Mouse (Mus musculus): ENCODE results near the gene 1700018B08Rik.

The 1700018B08Rik gene

DNA sequence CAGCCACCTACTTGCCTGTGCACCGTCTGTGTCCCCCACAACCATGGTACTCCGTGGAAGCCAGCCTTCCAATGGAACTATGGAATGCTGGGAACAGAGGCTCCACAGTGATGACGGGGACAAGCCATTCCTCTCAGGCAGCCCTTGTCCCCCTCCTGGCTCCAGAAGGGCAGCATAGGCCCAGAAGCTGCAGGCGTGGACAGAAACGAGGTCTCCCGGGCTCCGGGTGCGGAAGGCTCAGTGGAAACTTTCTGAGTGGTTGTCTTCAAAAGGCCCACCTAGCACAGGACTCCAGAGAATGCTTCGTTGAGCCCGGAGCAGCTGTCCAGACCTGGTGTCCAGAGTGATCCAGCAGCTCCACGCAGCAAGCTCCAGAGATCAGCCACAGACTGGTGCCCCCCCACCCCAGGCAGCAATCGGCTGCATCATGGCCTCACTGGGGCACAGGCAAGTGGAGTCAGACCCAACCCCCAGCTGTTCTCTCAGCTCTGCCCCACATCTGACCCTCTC, at the start of gene 1700018B08Rik:
TSS of gene 1700018B08Rik (minus strand) at position 45 of the 510 bp plus-strand sequence.
- no peak for DNase-seq (ENCODE audit: low read depth, low spot score)

DNA sequence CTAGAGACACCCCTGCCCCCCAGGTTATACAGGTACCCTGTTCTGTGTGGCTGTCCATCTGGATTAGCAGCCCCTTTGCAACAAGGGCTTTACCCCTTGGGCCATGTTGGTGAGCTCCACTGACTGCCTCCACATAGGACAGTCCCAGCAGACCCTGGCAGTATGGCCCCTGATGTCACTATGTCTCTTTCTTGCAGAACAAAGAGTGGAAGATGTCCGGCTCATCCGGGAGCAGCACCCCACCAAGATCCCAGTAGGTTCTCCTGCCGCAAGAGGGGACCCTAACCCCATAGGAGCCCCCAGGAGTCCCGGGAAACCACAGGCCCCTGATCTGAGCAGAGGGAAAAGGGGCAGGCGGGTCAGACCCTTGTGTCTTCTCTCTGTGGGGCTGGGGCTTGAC, 49.2 kb upstream of the 1700018B08Rik start:
- no peak for DNase-seq (ENCODE audit: low read depth, low spot score)

DNA sequence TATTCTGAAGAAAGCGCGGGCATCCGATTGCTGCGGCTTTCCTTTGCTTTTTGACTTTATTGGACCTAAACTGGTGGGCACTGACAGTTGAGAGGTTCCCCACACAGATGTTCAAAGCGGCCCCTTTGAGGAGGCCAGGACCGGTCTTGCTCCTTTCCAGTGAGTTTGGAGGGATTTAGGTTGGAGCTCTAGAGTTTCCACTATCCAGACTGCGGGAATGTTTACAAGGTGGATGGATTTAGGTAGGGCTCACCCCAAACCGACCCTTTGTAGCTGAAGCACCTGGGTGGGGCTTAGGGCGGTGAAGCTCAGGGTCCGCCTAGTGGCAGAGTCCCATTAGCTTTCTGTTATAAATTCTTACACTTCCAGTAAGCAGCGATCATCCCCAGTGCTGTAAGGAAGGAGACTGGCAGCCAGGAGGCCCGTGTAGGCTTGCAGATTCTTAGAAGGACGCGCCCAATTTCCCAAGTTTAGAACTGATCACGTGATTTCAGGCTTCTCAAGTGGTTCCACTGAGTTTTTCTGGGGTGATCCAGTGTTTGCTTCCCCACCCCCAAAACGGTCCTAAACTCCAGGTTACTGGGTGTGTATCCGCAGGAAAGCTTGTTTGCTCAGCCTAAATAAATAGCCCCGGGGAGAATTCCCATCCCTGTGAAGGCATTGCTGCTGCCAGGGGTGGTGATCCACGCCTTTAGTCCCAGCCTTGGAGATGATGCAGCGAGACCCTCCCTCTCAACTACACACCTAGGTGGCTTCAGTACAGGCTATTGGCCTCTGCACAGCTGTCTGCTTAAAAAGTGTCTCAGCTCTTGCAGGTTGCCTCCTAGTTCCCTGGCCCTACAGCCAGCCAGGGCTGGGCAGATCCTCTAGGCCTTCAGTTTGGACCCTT, 47.3 kb upstream of the 1700018B08Rik start:
- peak; percentile 42 for DNase-seq (ENCODE audit: low read depth, low spot score)

DNA sequence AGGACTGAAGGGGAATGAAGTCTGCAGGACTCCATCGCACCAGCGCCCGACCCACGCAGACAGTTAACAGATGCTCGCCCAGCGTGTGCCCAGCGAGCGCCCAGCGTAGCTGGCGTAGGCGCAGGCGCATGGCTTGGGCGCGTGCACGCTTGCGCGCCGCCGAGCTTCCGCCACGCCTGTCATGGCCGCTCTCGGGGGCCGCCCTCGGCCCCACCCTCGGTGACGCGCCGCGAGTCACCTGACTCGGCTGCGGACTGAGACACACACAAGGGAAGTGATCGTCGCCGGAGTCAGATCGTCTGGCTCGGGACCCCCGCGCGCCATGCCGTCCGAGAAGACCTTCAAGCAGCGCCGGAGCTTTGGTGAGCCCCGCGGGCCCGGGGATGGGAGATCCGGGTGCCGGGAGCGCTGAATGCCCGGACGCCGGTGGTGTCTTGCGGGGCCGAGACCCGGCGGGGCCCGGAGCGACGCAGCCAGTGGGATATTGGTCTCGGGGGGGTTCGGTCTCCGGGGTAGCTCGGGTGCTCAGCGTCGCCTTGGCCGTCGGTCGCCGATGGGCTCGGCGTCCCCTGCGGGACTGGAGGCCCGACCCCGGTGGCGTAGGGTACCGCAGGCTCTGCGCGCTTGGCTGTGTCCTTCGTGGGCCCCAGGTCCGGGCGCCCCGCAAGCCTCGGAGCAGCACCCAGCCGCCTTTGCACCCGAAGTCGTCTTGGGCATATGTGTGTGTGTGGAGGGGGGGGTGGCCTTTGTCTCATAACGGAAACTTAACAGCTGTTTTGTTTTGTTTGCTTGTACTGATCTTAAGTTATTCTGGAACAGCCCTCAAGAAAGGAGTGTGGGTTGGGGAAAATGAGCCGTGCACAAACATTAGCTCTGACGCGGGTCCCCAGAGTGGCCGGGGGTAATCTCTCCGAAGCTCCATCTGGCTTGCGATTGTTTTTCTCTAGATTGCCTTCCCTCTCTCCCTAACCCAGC, 46.4 kb upstream of the 1700018B08Rik start, which contains the start of gene Map1lc3b:
TSS of gene Map1lc3b (plus strand) at position 159 of the 975 bp plus-strand sequence.
- peak; percentile 94 for DNase-seq (ENCODE audit: low read depth, low spot score)

DNA sequence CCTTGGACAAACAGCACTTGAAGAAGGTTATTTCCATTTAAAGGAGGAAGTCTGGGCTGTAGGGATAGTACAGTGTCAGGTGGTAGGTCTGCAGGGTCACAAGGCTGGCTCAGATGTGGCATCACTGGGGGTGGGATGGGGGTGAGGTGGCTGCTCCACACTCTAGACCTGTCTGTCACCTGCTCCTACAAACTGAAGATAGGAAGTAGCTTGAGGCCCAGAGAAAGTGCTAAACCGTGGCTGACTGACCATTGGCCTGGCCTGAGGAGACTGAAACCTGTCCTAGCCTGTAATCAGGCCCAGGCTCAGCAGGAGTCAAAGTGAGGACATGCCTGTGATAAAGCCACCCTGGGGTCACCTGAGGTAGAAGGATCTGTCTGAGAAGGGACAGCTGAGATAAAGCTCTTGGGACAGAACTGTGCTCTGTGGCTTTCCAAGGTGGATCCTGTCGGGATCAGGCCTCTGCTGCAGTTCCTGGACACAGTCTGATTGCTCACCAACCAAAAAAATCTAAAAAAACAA, 45.1 kb upstream of the 1700018B08Rik start:
- no peak for DNase-seq (ENCODE audit: low read depth, low spot score)

DNA sequence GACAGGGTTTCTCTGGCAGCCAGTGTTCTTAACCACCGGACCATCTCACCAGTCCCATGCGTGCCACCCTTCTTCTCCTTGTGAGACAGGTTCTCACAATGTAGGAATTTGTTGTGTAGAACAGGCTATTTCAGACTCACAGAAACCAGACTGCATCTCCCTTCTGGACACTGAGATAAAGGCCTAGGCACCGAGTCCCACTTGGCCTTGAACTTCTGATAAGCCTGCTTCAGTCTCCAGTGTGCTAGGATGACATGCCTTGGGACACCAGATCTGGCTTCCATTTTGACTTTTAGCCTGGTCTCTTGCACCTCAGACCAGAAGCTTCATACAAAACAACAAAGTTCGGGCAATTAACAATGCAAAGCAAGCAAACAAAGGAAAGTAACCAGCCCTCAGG, 44.6 kb upstream of the 1700018B08Rik start:
- no peak for DNase-seq (ENCODE audit: low read depth, low spot score)

DNA sequence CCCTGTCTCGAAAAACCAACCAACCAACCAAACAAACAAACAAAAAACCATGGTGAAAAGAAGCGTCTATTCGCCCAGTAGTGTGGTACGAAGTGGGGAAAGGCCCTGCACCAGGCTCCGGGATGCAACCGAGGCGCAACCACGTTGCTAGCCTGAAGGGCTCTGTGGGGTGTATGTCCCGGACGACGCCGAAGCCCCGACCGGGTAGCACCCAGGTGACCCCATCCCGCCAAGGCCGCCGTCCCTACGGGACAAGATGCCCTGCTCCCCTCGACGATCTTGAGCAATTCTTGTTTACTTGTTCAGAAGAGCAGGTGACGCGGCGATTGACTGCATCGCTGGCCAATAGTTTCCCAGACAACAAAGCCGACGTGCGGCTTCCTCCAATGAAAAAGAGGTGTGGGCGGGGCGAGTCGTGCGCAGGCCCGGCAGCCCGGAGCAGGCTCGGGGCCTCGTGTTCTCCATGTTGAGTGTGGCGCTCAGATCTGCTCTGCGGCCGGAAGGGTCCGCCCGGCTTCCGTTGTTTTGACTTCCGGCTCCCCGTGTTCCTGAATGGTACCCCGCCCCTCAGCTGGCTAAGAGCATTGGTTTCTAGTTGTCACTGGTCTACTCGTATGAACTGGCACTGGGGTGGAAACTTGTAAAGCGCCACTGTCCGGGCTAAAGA, 41.2 kb upstream of the 1700018B08Rik start:
- peak; percentile 98 for DNase-seq (ENCODE audit: low read depth, low spot score)

DNA sequence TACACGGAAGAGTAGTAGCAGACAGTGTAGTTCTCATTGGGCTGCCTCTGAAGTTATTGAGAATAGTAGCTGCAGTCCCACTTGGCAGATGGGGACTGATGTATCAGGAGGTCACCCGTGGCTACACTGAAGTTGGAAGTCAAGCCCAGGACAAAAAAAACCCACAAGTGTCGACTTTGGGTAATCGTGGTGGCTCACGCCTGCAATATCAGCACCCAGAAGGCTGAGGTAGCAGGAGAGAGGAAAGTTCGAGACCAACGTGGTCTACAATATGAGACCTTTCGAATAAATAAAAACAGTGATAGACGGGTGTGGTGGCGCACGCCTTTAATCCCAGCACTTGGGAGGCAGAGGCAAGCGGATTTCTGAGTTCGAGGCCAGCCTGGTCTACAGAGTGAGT, 40.6 kb upstream of the 1700018B08Rik start:
- no peak for DNase-seq (ENCODE audit: low read depth, low spot score)

DNA sequence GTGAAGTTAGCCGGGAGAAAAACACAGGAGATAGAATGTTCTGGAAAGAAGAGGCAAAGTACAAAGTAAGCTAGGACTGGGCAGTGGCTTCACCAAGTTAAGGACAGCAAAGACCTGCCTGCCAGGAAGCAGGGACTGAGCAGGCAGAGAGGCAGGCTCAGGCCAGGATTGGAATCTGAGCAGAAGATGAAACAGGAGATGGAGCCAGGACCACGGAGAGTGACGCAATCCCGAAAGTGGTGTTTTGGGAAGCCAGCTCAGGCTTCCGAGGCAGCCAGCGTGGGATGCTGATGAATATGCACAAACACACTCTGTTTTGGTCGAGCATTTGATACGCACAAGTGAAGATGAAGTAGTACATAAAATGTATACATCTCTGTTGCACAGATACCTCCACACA, 39.5 kb upstream of the 1700018B08Rik start:
- DNase-seq (ENCODE audit: low read depth, low spot score) = no peak

DNA sequence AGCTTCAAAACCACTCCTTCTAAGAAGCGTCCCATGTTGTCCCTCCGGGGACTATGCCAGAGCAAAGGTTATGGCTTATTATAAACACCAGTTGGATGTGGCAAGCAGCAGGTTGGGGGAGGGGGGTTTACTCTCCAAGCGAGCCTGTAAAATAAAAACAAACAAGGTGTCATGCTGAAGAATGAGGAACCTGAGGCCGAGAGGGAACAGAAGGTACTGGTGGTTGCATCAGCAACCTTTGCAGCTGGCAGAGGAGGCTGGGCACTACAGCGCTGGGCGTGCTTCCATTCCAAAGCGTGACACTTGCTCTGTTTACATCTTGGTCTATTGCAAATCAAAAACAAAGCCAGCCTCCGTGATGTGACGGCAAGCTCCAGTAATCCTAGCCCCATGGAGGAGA, 36.3 kb upstream of the 1700018B08Rik start:
- DNase-seq (ENCODE audit: low read depth, low spot score) = no peak

DNA sequence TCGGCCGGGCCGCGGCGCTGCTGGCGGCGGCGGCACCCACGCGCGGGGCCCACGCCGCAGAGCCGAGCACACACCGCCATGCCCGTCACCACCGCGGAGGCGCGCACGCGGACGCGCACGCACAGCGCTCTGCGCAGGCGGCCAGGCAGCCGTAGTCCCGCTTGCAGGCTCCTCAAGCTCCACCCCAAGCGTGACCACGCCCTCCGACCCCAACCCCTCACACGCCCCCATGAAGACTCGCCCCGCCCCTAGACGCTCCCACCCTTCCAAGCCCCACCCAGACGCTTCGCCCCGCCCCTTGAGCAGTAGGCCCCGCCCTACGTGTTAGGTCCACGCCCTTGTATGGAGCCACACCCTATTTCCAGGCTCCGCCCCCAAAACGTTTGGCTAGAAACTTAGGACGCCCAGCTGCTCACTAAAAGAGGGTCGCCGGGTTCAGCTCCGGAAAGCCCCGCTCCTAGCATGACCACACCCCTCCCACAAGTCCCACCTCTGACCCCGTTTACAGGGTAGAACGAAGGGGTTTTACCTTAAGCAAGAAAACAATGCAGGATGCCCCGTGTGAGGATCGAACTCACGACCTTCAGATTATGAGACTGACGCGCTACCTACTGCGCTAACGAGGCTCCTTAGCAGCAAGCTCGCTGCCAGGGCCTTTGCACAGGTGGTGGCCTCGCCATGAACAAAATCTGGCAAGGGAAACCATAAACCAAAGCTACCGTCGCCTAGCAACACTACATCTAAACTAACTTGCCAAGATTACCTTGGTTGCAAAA, 34.7 kb upstream of the 1700018B08Rik start, which contains the start of gene Fbxo31:
TSS of gene Fbxo31 (minus strand) at position 131 of the 776 bp plus-strand sequence.
- peak; percentile 94 for DNase-seq (ENCODE audit: low read depth, low spot score)

DNA sequence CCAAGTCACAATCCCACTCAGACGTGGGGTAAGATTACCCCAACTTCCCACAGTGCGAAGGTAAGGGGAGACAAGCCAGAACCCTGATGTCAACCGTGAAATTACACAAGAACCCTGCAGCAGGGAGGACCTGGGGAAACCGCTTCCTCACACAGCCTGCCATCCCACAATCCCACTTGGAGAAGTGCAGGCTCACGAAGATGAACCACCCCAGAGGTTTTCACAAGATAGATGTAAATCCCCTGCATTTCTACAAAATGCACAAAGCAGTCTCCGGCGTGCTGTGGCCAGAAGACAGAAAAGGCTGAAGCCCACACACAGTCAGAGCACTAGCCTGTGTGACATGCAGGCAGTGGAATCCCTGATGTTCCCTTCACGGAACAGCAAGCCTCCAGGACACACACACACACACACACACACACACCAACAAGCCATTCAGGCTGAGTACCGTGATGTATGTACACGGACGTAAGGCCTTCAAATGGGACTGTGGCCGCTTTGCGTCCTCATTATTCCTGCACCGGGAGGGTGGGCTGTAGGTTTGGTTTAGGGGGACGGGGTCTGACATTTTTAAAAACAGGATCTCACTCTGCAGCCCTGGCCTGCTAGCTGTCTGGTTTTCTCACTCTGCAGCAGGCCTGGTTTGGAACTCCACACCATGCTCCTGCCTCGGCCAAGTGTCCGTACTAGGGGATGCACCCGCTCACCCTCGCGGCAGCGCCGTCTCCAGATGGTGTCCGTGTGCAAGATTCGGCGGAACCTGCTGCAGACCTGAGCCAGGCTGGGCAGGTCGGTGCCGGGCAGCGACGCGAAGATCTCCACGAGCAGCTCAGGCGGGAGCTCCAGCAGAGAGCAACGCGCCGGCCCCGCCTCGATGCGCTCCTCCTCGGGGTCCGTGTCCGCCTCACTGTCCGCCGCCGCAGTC, 33.9 kb upstream of the 1700018B08Rik start:
- DNase-seq (ENCODE audit: low read depth, low spot score) = peak; percentile 17

DNA sequence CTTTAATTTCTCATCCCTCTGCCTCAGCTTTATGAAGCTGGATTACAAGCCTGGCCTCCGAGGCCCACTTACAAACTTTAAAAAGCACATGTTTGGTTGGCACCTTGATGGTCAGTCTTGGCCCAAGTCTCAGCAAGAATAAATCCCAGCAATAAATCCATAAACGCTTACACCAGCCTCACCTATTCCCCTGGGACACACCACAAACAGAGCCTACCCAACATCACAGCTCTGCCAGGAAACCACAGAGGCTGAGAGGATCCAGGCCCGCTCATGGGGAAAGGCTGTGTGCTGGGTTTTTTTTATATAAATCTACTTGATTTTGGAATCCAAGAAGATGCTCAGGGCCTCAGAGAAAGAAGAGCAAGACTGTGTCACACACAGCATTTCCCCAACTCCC, 31.5 kb upstream of the 1700018B08Rik start:
- DNase-seq (ENCODE audit: low read depth, low spot score) = no peak

DNA sequence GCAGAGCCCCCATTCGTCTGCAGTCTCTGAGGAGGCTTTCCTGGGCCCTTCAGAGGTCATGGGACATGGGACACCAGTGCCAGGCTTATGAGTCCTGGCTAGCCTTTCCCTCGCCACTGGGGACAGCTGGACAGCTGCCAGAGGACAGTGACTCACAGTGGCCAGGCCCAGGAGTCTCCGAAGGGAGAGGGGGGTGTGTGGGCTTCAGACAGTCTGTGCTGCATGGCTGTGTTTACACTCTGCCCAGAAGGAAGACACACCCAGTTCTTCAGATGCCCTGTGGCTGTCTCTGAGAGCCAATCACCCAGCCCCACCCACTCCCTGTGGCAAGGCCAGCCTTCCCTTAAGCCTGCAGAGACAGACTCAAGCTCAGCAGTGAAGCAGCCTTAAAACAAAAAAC, 29.2 kb upstream of the 1700018B08Rik start:
- no peak for DNase-seq (ENCODE audit: low read depth, low spot score)

DNA sequence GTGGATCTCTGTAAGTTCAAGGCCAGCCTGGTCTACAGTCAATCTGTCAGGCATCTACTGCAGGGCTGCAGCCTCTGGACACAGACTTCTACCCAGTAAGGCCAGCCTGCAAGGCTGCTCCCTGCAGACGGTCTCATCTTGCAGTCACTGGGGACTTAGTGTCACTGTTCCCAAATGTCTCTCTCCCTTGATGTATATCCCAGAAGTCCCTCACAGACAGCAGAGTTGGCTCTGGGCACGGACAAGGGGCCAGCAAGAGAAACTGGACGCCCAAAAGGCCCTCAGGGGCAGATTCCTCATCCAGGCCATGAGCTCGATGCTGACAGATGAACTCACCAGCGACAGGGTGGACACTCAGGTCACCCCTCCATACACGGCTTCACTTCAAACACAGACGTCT, 28.0 kb upstream of the 1700018B08Rik start:
- no peak for DNase-seq (ENCODE audit: low read depth, low spot score)

DNA sequence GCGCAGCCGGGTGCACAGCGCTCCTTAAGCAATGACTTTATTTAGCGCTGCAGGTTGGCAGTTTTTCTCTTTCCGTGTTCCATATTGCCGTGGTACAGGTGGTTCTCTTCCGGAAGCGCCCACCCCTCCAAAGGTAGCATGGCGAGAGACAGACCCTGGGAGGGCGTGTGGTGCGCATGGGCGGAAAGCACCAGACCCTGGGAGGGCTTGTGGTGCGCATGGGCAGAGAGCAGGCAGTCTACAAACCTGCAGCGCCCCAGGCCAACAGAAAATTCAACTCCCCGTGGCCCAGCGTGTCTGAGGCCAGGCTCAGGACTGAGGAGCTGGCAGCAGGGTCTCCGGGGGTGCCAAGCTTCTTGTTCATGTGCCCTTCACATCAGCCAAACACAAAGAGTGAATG, 26.7 kb upstream of the 1700018B08Rik start:
- no peak for DNase-seq (ENCODE audit: low read depth, low spot score)

DNA sequence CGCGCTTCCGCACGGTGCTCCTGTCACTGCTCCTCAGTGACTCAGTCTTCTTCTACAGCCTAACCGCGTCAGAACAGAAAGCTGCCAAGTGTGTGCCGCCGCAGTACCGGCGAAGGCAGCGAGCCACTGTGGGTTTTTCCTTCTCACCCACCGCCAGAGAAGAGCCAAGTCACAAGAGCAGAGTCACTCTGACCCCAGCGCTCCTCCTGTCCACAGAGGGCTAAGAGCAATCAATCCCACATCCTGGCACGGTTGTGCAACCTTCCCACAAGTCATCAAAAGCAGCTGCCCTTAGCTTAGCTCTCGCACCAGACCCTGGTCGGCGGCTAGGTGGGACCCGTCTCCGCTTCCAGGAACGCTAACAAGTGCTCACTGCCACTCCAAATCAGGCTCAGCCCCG, 26.2 kb upstream of the 1700018B08Rik start:
- DNase-seq (ENCODE audit: low read depth, low spot score) = no peak

DNA sequence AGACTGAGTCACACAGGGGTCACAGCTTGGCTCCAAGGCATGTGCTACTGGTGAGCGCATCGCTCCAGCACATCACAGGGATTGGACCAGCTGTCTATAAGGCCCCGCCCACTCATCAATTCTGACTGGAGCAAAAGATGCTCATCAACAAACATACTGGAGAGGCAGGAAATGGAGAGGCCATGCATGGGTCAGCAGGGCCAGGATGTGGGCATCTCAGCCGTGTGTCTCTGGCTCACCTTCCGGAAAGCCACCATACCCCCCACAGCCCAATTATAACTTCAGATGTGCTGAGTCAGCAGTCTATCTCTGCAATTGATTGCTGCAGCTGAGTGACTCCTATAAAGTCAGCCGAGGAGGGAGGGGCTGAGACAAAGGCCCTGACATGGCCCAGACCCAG, 24.2 kb upstream of the 1700018B08Rik start:
- DNase-seq (ENCODE audit: low read depth, low spot score) = no peak

DNA sequence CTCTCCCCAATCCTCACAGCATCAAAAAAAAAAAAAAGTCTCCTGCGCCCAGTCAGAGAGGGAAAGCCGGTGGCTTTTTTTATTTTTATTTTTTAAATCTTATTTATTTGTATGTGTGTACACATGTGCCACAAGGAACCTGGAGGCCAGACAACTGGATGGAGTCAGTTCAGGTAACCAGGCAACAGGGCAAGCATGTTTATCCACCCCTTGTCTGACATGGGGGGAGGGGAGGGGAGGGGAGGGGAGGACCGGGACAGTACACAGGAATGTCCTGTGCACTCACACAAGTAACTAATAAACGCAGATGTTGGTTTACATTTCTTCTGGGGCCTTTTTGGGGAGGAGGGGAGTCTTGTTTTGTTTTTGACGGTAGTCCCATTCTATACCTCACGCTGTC, 19.6 kb upstream of the 1700018B08Rik start:
- DNase-seq (ENCODE audit: low read depth, low spot score) = no peak

Measured in forelimb bud, embryonic 11.5 days (tissue).